Mouse (Mus musculus) left cerebral cortex, adult 18-20 months (tissue): ENCODE measurements around the gene Sh3gl1. TPM values are rescaled to one million over a fixed set of nuclear protein-coding genes. Genes with fewer than 3 reads are reported as not detected.

Source experiments
- DNase-seq, 2 experiments: peaks; one replicate each; pipeline ENCODE4 v3.0.0; 2021 to 2022; ENCODE audit warnings: low spot score in 2 of 2, mixed read lengths in 1 of 2
- total RNA-seq, 2 experiments: library from RNA; stranded (reverse); gene quantifications; 2 replicates each; pipeline ENCODE4 v1.2.3; 2021

The Sh3gl1 gene
- total RNA-seq, 2 experiments from 2014 or later = 36.4 to 39.3 TPM

GRCm38 (mm10) chr17:56021161-56021910, 15.1 kb downstream of the Sh3gl1 start:
- DNase-seq = peak; percentile 63 to 78

GRCm38 (mm10) chr17:56020400-56021084, 15.9 kb downstream of the Sh3gl1 start:
- DNase-seq = no peak

- DNase-seq = peak; percentile 66 to 68
Measured at GRCm38 (mm10) chr17:56018347-56019131, 17.9 kb downstream of the Sh3gl1 start.

- no peak for DNase-seq
Measured at GRCm38 (mm10) chr17:56017848-56018247, 18.6 kb downstream of the Sh3gl1 start.

GRCm38 (mm10) chr17:56016793-56017785, 19.3 kb downstream of the Sh3gl1 start:
- DNase-seq = no peak

- DNase-seq = no peak
Measured at GRCm38 (mm10) chr17:56016382-56016781, 20.1 kb downstream of the Sh3gl1 start.

GRCm38 (mm10) chr17:56015293-56015692, 21.1 kb downstream of the Sh3gl1 start:
- DNase-seq = no peak

- DNase-seq = no peak
Measured at GRCm38 (mm10) chr17:56011441-56011840, 25.0 kb downstream of the Sh3gl1 start.

GRCm38 (mm10) chr17:56010681-56011080, 25.8 kb downstream of the Sh3gl1 start:
- DNase-seq = peak; percentile 69 to 83

- no peak for DNase-seq
Measured at GRCm38 (mm10) chr17:56010255-56010654, 26.2 kb downstream of the Sh3gl1 start.

- no peak for DNase-seq
Measured at GRCm38 (mm10) chr17:56009962-56010240, 26.5 kb downstream of the Sh3gl1 start.

GRCm38 (mm10) chr17:56009088-56009961, 27.1 kb downstream of the Sh3gl1 start:
- DNase-seq = peak; percentile 89 to 96

- peak; percentile 94 for DNase-seq
Measured at GRCm38 (mm10) chr17:56008356-56009087, 27.9 kb downstream of the Sh3gl1 start.

- DNase-seq = no peak
Measured at GRCm38 (mm10) chr17:56007444-56008355, 28.7 kb downstream of the Sh3gl1 start.

GRCm38 (mm10) chr17:56006956-56007355, 29.5 kb downstream of the Sh3gl1 start:
- DNase-seq = no peak

- no peak for DNase-seq
Measured at GRCm38 (mm10) chr17:56005415-56006061, 30.9 kb downstream of the Sh3gl1 start, which contains the start of the genes Stap2 and Mpnd. Stap2 (minus strand) TSS chr17:56005584. Mpnd (plus strand) TSS chr17:56005711.

- no peak for DNase-seq
Measured at GRCm38 (mm10) chr17:56003000-56003399, 33.4 kb downstream of the Sh3gl1 start.
